Mouse (Mus musculus) CD4-positive, CD25-positive, alpha-beta regulatory T cell, adult 4 months (primary cell): Measurements from ENCODE around the gene Irf8. TPM values are rescaled to one million over a fixed set of nuclear protein-coding genes. Genes with fewer than 3 reads are reported as not detected.
"Not testable (repeated sequence)": the region's sequence is repeated elsewhere in the genome, so short reads cannot be mapped to it uniquely, and the experiment has no call there.

Experiments
- ATAC-seq: one replicate; pipeline ENCODE4 v1.8.0; 2017
- polyA plus RNA-seq, 2 experiments: library from polyadenylated mRNA; unstranded; fragments of 100-300 nt; shearing (Covaris generic); gene quantifications; one replicate each; pipeline ENCODE4 v1.2.1; 2017

Irf8 gene
- polyA plus RNA-seq, 2 experiments from 2014 or later = 12.3 to 22.7 TPM

DNA sequence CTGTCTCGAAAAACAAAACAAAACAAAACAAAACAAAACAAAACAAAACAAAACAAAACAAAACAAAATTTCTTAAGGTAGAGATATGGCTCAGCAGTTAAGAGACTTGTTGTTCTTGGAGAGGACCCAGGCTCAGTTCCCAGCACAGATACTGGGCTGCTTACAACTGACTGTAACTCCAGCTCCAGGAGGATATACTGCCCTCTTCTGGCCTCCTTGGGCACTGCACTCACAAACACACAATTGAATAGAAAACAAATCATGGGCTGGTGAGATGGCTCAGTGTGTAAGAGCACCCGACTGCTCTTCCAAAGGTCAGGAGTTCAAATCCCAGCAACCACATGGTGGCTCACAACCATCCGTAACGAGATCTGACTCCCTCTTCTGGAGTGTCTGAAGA lies 12.1 kb upstream of the Irf8 start:
- ATAC-seq = not testable (repeated sequence)

DNA sequence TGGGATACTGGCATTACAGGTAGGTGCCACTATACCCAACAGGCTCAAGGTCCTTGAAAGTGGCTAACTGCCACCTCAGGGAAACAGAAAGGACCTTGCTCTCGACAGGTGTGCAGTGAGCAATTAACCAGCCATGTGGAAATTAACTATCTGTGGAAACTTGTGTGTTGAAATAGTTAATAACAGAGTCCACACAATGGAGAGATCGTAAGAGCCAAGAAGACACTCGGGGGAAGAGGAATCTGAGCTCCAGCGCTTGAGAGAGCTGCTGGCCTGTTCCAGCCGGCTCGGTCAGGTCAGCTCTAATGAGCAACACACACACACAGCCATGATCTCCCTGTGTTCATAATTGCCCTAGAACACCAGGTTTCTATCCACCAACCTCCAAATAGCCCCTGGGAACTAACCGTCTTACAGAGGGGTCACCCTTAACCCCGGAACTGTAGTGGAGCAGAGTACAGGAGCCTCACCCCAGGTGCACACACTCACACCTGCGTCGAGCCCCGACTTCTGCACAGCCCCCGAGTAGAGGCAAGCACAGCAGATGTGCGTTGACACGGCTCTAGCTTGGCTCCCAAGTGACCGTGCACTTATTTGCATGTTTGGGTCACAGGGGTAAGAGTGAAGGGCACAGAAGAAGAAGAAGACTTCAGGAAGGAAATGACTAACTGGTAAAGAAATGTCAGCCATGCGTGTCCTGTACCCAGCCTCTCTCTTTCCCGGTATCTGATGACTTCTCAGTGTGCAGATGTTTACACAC lies 11.2 kb upstream of the Irf8 start:
- peak; percentile 71 for ATAC-seq

DNA sequence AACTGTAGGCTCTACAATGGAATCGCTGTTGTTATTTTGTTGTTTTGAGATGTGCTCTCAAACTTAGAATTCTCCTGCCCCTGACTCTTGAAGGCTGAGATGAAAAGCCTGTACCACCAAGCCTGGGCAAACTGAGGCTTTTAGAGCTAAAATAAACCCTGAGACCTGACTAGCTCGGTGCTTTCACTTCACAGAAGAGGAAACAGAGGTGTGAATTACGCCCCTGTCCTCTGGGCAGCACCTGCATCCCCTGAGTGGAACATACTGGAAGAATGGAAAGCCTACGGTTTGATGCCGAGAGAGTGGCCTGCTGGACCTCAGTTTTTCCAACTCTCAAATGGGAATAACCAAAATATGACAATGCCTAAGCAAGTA lies 10.6 kb upstream of the Irf8 start:
- peak; percentile 58 for ATAC-seq

DNA sequence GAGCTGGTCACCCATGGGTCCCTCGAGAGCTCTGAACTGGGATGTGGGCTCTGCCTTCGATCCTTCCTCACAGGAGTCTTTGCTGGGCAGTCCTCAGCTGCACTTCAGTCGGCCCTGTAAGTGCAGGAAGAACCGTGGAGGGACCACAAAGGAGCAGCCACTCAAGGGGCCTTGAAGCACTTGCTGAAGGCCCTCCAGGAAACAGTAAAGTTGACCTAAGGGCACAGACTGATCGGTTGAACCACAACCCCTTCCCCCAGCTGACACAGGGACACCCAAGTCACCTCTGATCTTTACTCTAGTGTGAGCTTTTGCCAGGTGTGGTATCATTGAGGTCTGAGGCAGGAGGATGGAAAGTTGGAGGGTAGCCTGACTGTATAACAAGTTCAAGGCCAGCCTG lies 10.1 kb upstream of the Irf8 start:
- no peak for ATAC-seq

DNA sequence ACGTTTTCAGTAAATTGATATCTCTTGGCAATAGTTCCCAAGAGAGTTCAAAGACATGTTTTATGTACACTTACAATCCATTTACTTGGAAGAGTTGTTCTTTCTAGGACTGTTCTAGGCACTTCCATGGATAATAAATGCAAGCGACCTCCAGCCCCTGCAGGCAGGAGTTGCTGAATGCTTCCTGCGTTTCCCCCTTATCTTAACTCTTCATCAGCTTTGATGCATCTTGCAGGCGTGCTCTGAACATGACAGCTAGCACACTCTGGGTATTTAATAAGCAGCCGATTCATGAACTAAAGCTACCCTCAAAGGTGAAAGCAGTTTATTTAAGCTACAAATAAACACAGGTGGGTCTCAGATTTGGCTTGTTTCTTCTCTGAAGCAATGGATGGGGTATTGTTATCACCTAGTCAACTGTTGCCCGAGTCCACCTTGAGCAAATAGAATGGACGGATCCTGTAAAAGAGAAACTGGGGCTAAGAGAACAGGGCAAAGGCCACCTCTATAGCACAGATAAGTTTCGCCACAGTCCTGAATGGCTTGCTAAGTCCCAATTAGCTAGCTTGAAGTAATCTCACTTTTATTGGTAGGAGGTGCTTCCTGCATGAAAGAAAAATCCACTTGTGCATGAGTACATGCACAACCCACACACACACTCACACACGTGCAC lies 7.5 kb upstream of the Irf8 start:
- ATAC-seq = peak; percentile 49

DNA sequence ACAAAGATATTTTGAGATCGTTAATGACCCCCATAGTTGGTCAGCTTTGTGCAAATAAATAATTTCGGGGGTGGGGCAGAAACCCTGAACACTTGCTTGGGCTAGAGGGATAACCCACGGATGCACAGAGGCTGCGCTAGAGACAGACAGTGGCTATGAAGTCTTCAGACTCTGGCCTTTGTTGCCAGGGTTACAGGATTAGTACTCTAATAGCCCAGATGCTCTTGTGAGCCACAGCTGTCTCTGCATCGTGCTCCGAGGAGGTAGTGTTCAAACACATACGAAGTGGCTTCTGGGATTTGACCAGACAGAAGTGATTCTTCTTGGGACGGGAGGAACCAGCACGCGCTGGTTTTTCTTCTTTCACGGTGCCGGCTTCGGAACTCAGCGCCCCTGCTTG lies 4.6 kb upstream of the Irf8 start:
- ATAC-seq = no peak

DNA sequence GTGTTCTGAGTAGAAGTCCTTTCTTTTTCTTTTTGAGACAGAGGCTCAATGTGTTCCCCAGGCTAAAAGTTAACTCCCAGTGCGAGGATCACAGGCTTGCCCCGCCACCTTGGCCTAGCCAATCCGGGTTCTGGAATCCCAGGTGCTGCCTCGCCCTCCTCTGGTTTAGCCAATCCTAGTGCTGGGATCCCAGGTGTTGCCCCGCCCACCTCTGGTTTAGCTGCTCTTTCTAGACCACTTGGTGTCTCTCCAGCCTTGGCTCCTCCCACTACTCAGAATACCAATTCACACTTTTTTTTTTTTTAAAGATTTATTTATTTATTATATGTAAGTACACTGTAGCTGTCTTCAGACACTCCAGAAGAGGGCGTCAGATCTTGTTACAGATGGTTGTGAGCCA lies 4.1 kb upstream of the Irf8 start:
- ATAC-seq = no peak

DNA sequence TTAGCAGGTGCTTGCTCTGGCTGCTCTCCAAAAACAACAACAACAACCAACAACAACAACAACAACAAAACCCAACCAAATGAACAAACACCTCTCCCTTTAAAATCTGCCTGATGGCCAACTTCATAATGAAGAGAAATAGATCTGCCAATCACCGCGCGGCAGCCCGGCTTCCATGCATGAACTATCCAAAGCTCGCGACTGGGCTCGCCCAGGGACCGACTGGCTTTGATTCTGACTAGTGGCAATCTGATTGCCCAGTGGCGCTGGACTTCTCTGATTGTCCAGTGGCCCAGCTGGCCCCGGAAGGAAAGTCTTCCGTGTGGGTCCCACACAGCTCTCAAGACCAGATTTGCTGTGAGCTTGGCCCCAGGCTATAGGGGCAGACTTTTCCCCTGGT lies 328 bp downstream of the Irf8 start:
- ATAC-seq = peak; percentile 10

DNA sequence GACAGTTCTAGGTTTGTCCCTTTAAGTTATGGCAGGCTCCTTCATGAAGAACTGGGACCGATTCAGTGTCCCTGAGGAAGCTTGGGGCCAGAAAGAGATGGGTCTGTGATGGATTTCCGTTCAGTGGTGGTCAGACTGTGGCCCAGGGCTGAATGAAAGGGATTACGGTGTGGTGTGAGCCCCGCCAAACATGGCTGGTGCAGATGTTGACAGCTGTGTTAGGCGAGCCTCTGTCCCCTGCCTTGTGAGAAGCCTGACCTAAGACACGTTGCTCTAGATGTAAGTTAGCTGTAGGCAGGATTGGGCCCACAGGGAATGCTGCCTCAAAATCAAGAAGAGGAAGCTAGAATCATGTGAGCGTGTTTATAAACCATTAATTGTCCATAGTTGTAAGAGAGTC lies 1.0 kb downstream of the Irf8 start:
- ATAC-seq = no peak

DNA sequence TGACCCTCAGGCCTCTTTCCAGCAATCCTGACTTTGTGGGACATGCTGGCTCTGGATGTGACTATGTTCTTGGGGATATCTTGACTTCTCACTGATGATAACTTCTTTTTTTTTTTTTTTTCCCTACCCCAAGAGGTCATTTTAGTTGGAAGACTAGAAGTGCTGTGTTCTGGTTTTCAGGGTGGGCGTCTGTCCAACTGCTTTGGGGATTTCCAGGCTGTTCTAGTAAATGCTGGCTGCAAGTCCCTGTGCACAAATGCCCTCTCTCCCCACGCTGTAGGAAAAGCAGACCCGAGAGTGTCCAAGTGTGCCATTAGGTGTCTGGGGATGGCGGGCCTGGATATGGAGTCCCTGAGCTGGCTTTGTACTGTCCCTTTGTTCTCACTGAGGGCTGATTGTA lies 2.6 kb downstream of the Irf8 start:
- ATAC-seq = no peak

DNA sequence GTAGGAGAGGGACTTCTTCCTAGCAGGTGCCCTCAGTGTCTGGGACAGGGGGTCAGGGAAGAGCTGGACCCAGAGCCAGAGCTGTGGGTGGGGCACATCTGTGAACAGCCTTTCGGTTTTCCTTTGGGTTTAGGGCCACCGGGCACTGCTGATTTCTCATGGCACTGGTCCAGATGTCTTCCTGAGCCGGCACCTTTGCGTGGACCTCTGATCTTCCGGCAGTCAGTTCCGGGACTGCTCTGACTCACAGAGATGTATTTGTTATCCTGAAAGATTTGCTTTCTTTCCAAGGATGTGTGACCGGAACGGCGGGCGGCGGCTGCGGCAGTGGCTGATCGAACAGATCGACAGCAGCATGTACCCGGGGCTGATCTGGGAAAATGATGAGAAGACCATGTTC lies 3.4 kb downstream of the Irf8 start:
- ATAC-seq = no peak

DNA sequence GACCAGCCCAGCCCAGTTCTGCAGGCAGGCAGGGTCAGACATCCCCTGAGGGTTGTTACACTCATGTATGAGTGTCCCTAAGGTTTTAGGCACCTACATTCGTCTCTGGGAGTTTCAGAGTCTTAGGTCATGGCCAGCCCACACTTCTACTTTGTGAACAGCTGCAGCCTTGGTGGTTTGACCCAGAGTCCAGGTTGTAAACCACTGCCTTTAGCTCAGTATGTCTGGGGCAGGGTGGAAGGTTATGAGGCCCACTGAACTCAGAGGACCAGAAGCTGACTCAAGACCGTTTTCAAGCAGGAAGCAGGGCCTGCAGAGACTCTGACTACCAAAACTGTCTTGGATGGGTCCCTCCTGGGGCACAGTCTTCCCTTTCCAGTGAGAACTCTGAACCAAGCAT lies 4.4 kb downstream of the Irf8 start:
- ATAC-seq = no peak

DNA sequence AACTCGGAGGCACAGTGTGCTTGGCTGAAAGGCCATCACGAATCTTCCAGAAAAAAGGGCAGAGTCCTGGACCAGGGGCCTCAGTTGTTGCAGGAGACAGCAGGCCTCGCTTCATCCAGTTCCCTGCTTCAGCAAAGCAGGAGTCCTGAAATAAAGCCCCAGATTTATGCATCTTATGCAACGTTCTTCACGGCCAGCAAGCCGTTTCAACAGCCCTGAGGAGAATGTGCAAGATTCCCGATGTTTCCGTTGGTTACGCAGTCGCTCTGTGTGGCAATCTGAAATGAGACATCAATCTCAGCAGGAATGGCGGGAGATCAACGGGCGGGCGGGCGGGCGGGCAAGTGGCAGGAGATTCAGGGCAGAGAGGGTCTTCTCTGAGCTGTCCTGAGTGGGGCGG lies 4.8 kb downstream of the Irf8 start:
- no peak for ATAC-seq

DNA sequence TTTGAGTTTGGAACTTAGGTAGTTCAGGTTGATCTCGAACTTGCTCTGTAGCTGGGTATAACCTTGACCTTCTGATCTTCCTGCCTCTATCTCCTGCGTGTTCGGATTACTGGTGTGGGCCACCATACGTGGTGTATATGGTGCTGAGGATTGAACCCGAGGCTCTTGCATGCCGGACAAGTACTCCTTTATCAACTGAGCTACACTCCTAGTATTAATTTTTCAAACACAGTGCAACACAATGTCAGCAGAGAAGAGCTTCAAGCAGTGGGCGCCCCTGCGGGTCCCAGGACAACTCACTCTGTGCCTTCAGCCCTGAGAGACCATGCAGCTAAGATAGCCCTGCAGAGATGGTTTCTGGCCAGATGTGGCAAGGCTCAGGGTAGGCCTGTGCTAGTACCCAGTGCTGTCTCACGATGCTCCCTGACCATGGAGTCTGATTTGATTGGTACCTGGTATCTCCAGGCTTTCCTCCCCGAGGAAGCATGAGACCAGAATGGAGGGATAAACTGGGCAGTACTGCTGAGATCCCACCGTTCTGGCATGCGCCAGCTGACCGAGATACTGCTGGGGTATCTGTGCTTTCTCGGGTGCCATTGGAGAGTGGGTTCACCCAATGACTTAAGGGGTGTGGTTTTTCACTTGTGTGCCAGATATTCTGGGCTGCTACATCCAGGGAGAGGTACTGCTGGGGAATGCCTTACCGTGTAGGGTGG lies 5.8 kb downstream of the Irf8 start:
- ATAC-seq = no peak

DNA sequence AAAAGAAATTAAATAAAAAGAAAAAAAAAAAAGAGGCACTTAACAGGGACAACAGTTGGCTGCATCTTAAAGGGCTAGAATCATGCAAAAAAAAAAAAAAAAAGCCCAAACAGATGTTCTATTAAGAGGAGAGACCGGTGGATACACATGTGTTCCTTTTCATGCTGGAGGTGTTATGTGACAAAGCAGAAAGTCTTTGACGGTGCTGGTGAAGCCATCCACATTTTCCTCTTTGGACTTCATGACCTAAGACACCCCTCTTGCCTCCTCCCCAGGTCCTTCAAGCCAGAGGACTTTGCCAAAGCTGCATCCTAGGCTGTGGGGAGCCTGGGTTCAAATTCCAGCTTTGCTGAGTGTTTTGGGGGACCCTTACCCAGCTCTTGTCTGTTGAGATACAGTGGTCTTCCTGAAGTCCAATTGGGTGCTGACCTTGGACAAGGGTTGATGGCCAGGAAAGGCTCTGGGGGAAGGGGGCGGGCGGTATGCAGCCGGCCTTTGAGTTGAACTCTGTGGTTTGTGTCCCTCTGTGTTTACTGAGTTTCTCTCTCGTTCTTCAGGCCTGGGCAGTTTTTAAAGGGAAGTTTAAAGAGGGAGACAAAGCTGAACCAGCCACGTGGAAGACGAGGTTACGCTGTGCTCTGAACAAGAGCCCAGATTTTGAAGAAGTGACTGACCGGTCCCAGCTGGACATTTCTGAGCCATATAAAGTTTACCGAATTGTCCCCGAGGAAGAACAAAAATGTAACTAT lies 7.2 kb downstream of the Irf8 start:
- ATAC-seq = no peak

DNA sequence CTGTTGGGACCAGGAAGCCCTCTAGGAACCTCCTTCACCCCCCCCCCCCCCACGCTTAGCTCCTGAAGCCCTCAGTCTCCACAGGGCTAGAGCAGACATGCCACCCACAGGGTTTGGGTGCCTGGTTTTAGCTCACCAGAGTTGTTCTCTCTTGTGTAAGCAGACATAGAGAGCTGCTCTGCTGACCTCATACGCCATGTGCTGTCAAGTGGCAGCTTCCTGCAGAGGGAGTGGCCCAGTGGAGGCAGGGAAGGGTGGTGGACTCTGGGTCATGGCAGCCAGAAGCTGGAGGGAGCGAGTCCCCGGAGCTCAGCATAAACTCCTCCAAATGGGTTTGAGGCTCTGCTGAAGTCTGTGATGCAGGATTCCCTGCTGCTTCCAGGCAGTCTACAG lies 7.7 kb downstream of the Irf8 start:
- ATAC-seq = no peak

DNA sequence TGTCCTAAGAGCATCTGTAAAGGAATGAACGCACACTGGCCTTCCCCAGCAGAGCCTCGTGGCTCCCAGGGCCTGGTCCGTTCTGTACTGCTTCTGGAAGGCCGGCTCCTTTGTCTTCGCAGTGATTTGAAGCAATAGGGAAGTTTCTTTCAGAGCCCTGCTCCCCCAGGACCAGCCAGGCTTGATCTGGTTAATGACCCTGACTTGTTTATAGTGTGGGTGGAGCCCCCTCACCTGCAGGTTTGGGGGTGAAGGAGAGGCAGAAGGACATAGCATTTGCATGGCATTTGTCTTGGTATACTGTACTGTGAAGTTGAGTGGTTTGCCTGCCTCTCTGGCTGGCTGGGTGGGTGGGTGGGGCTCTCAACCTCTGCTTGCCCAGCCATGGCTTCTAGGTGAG lies 8.3 kb downstream of the Irf8 start:
- no peak for ATAC-seq

DNA sequence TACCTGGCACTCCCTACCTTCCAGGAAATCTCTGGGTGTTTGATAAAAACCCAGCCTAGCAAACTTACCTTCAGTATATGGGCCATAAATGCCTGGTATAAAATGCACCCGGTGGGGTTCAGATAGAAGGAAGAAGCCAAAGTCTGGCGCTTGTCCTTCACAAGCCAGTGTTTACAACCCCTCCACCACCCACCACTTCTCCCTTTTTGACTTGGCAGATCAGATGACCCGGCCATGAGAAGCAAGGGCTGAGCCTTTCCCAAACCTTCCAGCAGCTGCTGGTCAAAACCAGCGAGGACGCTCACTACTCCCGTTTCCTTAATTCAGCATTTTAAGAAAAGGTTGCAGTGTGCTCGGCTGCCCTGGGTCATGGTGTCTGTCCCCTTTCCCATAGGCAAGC lies 9.1 kb downstream of the Irf8 start:
- ATAC-seq = no peak

DNA sequence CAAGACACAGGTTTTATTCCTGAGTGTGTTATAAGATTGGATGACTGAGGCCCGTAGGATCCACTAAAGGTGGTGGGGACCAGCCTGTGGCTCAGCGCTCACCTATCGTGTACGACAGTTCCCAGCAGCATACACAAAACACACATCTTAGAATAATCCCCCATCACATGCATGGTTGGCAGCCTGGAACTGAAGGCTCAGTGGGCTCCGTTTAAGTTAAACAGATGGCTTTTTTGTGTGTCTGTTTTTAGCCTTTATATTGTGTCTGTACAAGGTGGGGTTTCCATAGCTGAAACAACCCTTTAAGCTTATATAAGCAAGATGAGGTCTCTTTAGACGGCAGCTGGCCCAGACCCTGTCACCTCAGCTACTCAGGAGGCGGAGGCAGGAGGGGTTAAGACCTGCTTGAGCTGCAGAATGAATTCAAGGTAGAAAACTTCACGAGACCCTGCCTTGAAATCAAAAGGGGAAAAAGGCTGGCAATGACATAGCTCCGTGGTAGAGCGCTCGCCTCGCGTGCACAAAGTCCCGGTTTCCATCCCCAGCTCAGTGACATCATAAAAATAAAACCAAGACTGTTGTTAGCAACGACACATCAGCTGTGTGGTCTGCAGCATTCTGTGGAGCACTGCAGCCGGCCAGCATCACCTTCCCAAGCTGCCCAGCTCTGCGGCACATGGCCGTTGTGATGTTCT lies 10.0 kb downstream of the Irf8 start:
- no peak for ATAC-seq

DNA sequence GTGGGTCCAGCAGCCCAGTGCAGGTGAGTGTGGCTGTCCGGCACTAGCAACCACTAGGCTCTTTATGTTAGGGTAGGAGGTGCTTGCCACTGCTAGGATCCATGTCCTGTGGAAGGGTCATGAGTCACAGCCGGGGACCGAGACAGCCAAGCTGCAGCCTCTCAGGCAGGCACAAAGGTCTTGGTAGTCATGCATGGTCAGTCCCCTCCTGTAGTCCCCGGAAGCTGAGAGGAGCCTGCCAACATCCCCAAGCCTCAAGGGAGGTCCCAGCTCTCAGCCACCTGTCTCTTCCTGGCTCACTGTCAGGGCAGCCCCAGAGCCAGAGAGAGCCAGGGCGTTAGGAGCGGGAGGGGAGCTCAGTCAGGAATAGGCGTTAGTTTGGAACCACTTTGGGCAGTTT lies 11.1 kb downstream of the Irf8 start:
- ATAC-seq = no peak

DNA sequence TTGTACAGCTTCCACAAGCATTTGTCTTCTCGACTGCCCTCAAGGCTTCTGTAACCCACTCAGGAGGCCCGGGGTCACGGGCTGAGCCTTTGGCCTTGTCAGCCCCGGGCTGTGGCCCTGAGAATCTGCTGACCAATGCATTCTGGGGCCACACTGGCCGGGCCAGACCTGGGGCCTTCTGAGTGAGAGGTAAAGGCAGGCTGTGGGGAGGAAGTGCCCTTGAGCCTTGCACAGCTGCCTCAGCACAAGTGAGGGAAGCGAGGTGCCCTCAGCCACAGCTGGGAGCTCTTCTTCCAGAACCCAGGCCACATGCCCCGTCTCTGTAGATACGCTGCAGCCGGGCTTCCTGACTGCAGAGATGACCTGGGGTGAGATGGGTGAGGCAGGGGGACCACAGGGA lies 14.5 kb downstream of the Irf8 start:
- no peak for ATAC-seq

DNA sequence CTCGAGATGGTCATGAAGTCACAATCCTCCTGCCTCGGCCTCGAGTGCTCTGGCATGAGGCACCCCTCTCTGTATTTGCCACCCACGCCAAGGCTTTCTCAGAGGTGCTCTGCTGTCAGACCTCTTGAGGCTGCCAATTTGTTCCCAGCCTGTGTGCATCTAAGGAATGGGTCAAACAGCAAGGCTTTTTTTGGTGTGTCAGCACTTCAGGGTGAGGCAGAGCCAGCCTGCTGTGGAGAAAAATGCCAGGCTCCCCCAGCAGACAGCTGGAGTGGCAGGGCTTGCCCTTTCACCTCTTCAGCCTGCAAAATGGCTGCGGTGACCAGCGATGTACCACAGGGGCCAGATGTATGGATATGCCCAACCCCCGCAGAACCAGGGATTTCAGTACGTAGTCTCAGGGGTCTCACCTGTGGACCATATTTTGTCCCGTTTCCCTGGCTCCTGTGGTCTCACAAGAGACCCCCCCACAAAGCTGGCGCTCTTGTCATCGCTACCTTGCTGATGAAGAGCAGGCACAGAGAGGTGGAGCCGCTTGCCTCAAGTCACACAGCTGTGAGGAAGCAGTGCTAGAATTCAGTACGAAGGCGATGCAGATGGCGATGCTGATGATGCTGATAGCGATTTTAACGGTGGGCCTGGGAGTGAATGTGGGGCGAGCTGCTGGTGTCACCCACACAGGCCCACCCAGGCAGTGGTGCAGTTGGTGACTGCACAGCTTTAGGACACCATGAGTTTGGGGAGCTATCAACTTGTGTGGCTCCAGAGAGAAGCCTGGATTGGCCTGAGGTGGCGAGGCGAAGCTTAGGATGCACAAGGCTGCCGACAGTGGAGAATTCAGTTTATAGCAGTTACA lies 15.3 kb downstream of the Irf8 start:
- no peak for ATAC-seq
